Mouse (Mus musculus) myocyte (in vitro differentiated cells): ENCODE measurements around the gene Dact1.

Experiments used
- E2F4 ChIP-seq: IDR thresholded peaks from one replicate; pipeline ENCODE4 v1.6.1; 2011; ENCODE audit warnings: mild to moderate bottlenecking, control low read depth, moderate library complexity; ENCODE audit not compliant: insufficient read depth
- MYOG ChIP-seq, 3 experiments: IDR thresholded peaks; one replicate each; pipeline ENCODE4 v1.6.1; 2011; ENCODE audit warnings: control low read depth in 2 of 3, low read depth in 2 of 3, mild to moderate bottlenecking in 2 of 3; ENCODE audit not compliant: insufficient read length in 2 of 3, control insufficient read depth in 1 of 3, insufficient read depth in 1 of 3
- POLR2A ChIP-seq: IDR thresholded peaks from one replicate; pipeline ENCODE4 v1.6.1; 2011; ENCODE audit warnings: low read depth, mild to moderate bottlenecking, control low read depth, moderate library complexity; ENCODE audit not compliant: insufficient read length
- TCF12 ChIP-seq: IDR thresholded peaks from one replicate; pipeline ENCODE4 v1.6.1; 2011; ENCODE audit warnings: mild to moderate bottlenecking, control low read depth; ENCODE audit not compliant: poor library complexity, insufficient read depth, severe bottlenecking
- USF1 ChIP-seq: IDR thresholded peaks from one replicate; pipeline ENCODE4 v1.6.1; 2011; ENCODE audit warnings: low read depth, mild to moderate bottlenecking, control low read depth, moderate library complexity

- TF ChIP-seq POLR2A (no peak), USF1 (no peak), MYOG (IDR thresholded peaks at IDR 0.05; ENCODE audit: control insufficient read depth in 1 of 3, insufficient read depth in 1 of 3, insufficient read length in 2 of 3, low read depth in 2 of 3) (no peak), TCF12 (no peak), E2F4 (no peak)
These were observed 616 bp downstream of the Dact1 start for GRCm38 (mm10) chr12:71310068-71310931.
